Mouse (Mus musculus) MEL (cell line): ENCODE results near the gene Ndufaf3. TPM values are rescaled to one million over a fixed set of nuclear protein-coding genes. Genes with fewer than 3 reads are reported as not detected.

ENCODE experiments used
- DNase-seq: peaks from one replicate; pipeline ENCODE4 v3.0.0; 2011; ENCODE audit warnings: low read depth, low spot score
- H3K27ac ChIP-seq: 2 replicates; pipeline ENCODE4 v1.5.1; 2012; ENCODE audit warnings: low read depth, mild to moderate bottlenecking, control low read depth, low read length, moderate library complexity; ENCODE audit not compliant: control insufficient read depth
- H3K27me3 ChIP-seq, 2 experiments: fragments of 150-350 bp in 1 of 2; sonication (generic) in 1 of 2; 2 replicates each; pipeline ENCODE4 v1.6.1; 2012; ENCODE audit warnings: low read length in 2 of 2, mild to moderate bottlenecking in 2 of 2, improper control_type of control experiment in 1 of 2, moderate library complexity in 1 of 2; ENCODE audit not compliant: insufficient read depth in 2 of 2, control insufficient read depth in 1 of 2
- H3K36me3 ChIP-seq, 2 experiments: 2 replicates each; pipeline ENCODE4 v1.6.1; 2012 to 2014; ENCODE audit warnings: low read length in 2 of 2, improper control_type of control experiment in 1 of 2, inconsistent platforms in 1 of 2, mild to moderate bottlenecking in 1 of 2; ENCODE audit not compliant: insufficient read depth in 2 of 2, control insufficient read depth in 1 of 2
- H3K4me1 ChIP-seq, 2 experiments: fragments of 150-350 bp in 1 of 2; sonication (generic) in 1 of 2; 2 replicates each; pipeline ENCODE4 v1.6.1; 2012; ENCODE audit warnings: low read length in 2 of 2, improper control_type of control experiment in 1 of 2, mild to moderate bottlenecking in 1 of 2; ENCODE audit not compliant: insufficient read depth in 2 of 2, control insufficient read depth in 1 of 2
- H3K4me3 ChIP-seq, 2 experiments: fragments of 150-350 bp in 1 of 2; sonication (generic) in 1 of 2; 2 replicates each; pipeline ENCODE4 v1.5.1; 2012; ENCODE audit warnings: low read depth in 2 of 2, low read length in 2 of 2, mild to moderate bottlenecking in 2 of 2, moderate library complexity in 2 of 2, control low read depth in 1 of 2, improper control_type of control experiment in 1 of 2; ENCODE audit not compliant: control insufficient read depth in 1 of 2, insufficient read depth in 1 of 2
- H3K79me2 ChIP-seq: 2 replicates; pipeline ENCODE4 v1.6.1; 2012; ENCODE audit warnings: mild to moderate bottlenecking, low read length, moderate library complexity; ENCODE audit not compliant: control insufficient read depth, poor library complexity, insufficient read depth
- H3K9ac ChIP-seq: 2 replicates; pipeline ENCODE4 v1.6.1; 2012; ENCODE audit warnings: low read depth, mild to moderate bottlenecking, control low read depth, low read length, moderate library complexity; ENCODE audit not compliant: control insufficient read depth, poor library complexity, severe bottlenecking
- H3K9me3 ChIP-seq: fragments of 150-350 bp; sonication (generic); replicated peaks from 2 replicates; pipeline ENCODE4 v1.6.1; 2012; ENCODE audit warnings: mild to moderate bottlenecking, low read length, improper control_type of control experiment, moderate library complexity; ENCODE audit not compliant: insufficient read depth
- CHD1 ChIP-seq: IDR thresholded peaks from 2 replicates; pipeline ENCODE4 v1.6.1; 2012; ENCODE audit warnings: low read depth, mild to moderate bottlenecking, inconsistent platforms, low read length, improper control_type of control experiment
- EP300 ChIP-seq, 2 experiments: IDR thresholded peaks; 2 replicates each; pipeline ENCODE4 v1.6.1; 2011; ENCODE audit warnings: improper control_type of control experiment in 2 of 2, low read length in 2 of 2, low read depth in 1 of 2, mild to moderate bottlenecking in 1 of 2
- ETS1 ChIP-seq: IDR thresholded peaks from 2 replicates; pipeline ENCODE4 v1.6.1; 2012; ENCODE audit warnings: low read depth, mild to moderate bottlenecking, inconsistent platforms, low read length, improper control_type of control experiment, moderate library complexity
- GABPA ChIP-seq: IDR thresholded peaks from 2 replicates; pipeline ENCODE4 v1.6.1; 2012; ENCODE audit warnings: low read depth, mild to moderate bottlenecking, inconsistent platforms, low read length, improper control_type of control experiment, moderate library complexity
- HCFC1 ChIP-seq: IDR thresholded peaks from 2 replicates; pipeline ENCODE4 v1.6.1; 2012; ENCODE audit warnings: low read depth, mild to moderate bottlenecking, inconsistent platforms, low read length, improper control_type of control experiment, moderate library complexity
- MAFK ChIP-seq: IDR thresholded peaks from 2 replicates; pipeline ENCODE4 v1.6.1; 2011; ENCODE audit warnings: low read depth, mild to moderate bottlenecking, low read length, improper control_type of control experiment, borderline replicate concordance
- MEF2A ChIP-seq: IDR thresholded peaks from 2 replicates; pipeline ENCODE4 v1.6.1; 2014; ENCODE audit warnings: low read depth, mild to moderate bottlenecking, inconsistent platforms, low read length, improper control_type of control experiment; ENCODE audit not compliant: poor library complexity, insufficient replicate concordance, severe bottlenecking; ENCODE audit errors: extremely low read depth
- POLR2A ChIP-seq, 2 experiments: IDR thresholded peaks; 2 replicates each; pipeline ENCODE4 v1.6.1; 2011 to 2012; ENCODE audit warnings: low read length in 2 of 2, mild to moderate bottlenecking in 2 of 2, control low read depth in 1 of 2, improper control_type of control experiment in 1 of 2, low read depth in 1 of 2, moderate library complexity in 1 of 2; ENCODE audit not compliant: control insufficient read depth in 1 of 2, insufficient read depth in 1 of 2, poor library complexity in 1 of 2
- SIN3A ChIP-seq: IDR thresholded peaks from 2 replicates; pipeline ENCODE4 v1.6.1; 2012; ENCODE audit warnings: low read length, improper control_type of control experiment, inconsistent platforms
- SMC3 ChIP-seq: IDR thresholded peaks from 2 replicates; pipeline ENCODE4 v1.6.1; 2011; ENCODE audit warnings: low read depth, low read length, improper control_type of control experiment
- TBP ChIP-seq: IDR thresholded peaks from 2 replicates; pipeline ENCODE4 v1.8.0; 2011; ENCODE audit warnings: low read depth, low read length, improper control_type of control experiment
- TCF12 ChIP-seq: IDR thresholded peaks from 2 replicates; pipeline ENCODE4 v1.6.1; 2014; ENCODE audit warnings: low read depth, mild to moderate bottlenecking, inconsistent platforms, low read length, improper control_type of control experiment, moderate library complexity
- USF1 ChIP-seq: IDR thresholded peaks from 2 replicates; pipeline ENCODE4 v1.6.1; 2014; ENCODE audit warnings: low read depth, mild to moderate bottlenecking, inconsistent platforms, low read length, improper control_type of control experiment, moderate library complexity
- USF2 ChIP-seq, 2 experiments: IDR thresholded peaks; 2 replicates each; pipeline ENCODE4 v1.6.1; 2011 to 2012; ENCODE audit warnings: improper control_type of control experiment in 2 of 2, low read length in 2 of 2, borderline replicate concordance in 1 of 2, inconsistent platforms in 1 of 2, low read depth in 1 of 2, mild to moderate bottlenecking in 1 of 2; ENCODE audit not compliant: insufficient read depth in 1 of 2
- ZC3H11A ChIP-seq: IDR thresholded peaks from 2 replicates; pipeline ENCODE4 v1.6.1; 2012; ENCODE audit warnings: low read depth, mild to moderate bottlenecking, inconsistent platforms, low read length, improper control_type of control experiment
- ZKSCAN1 ChIP-seq: IDR thresholded peaks from 2 replicates; pipeline ENCODE4 v1.6.1; 2012; ENCODE audit warnings: low read depth, mild to moderate bottlenecking, inconsistent platforms, low read length, improper control_type of control experiment, moderate library complexity
- ZMIZ1 ChIP-seq: IDR thresholded peaks from 2 replicates; pipeline ENCODE4 v1.6.1; 2012; ENCODE audit warnings: low read depth, mild to moderate bottlenecking, inconsistent platforms, low read length, improper control_type of control experiment, moderate library complexity
- polyA plus RNA-seq, 2 experiments: library from polyadenylated mRNA; stranded (reverse) in 1 of 2; unstranded in 1 of 2; fragments of >175 nt in 1 of 2; fragments of >200 nt in 1 of 2; gene quantifications; 2 replicates each; pipeline versions ENCODE4 v1.2.1 to v1.2.4; 2012; ENCODE audit warnings: low replicate concordance in 2 of 2, low read depth in 1 of 2; ENCODE audit not compliant: insufficient read length in 2 of 2, insufficient read depth in 1 of 2, missing spikeins in 1 of 2
- total RNA-seq: library from RNA; depleted of rRNA; stranded (reverse); fragments of 300-350 nt; gene quantifications from 2 replicates; pipeline ENCODE4 v1.2.3, GENCODE M21; 2012

The Ndufaf3 gene
- total and polyA plus RNA-seq, 3 experiments, result 38.0 to 66.8 TPM; not detected in 1

- Histone ChIP-seq H3K36me3 (peaks cover 0 to 3% of the 10 kb centered on the region in 2 experiments; a peak in 2 of 4 replicates), H3K4me1 (no peaks in the 10 kb centered on the region), H3K27ac (no peak overlapping the region), H3K9ac (no peak overlapping the region), H3K4me3 (no peak overlapping the region), H3K9me3 (no peaks in the 10 kb centered on the region), H3K27me3 (no peaks in the 10 kb centered on the region), H3K79me2 (no peaks in the 10 kb centered on the region)
- no peak for DNase-seq
- no peak for TF ChIP-seq USF2 (IDR thresholded peaks at IDR 0.05; ENCODE audit: borderline replicate concordance in 1 of 2, insufficient read depth in 1 of 2, low read depth in 1 of 2, low read length in 2 of 2)
- TF ChIP-seq CHD1, result no peak
- TF ChIP-seq SMC3, result no peak
Measured at GRCm38 (mm10) chr9:108600011-108600410, 32.8 kb upstream of the Ndufaf3 start.

DNA sequence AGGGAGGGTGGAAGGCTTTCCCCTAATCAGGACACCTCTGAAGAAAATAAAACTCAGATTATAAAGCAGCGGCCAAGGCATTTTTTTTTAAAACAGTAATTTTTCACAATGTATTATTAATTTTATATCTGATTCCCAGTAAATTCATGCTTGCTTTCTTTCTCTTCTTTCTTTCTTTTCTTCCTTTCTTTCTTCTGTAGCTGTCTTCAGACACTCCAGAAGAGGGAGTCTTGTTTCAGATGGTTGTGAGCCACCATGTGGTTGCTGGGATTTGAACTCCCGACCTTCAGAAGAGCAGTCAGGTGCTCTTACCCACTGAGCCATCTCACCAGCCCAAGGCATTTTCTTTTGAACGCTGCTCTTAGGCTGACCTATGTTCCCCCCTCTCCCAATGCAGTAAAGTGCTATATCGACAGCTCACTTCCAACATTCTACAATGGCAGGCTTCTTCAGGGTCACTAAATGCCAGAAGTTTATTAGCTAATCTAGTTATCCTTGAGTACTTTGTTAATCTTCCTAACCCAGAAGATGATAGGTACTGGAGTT is 31.9 kb upstream of the Ndufaf3 start:
- Histone ChIP-seq H3K9me3 (no peaks in the 10 kb centered on the region), H3K4me3 (no peak overlapping the region), H3K79me2 (no peaks in the 10 kb centered on the region), H3K36me3 (peaks cover 0 to 3% of the 10 kb centered on the region in 2 experiments; a peak in 2 of 4 replicates), H3K4me1 (0 out of 4 replicates have a peak, but pooled peaks cover 0 to 2% of the 10 kb centered on the region in 2 experiments), H3K27ac (no peak overlapping the region), H3K27me3 (no peaks in the 10 kb centered on the region), H3K9ac (no peak overlapping the region)
- no peak for DNase-seq
- TF ChIP-seq TCF12 (no peak), TBP (peak; percentile 57; the same call in 1 of the 2 replicates)

- TF ChIP-seq SIN3A (no peak), ZC3H11A (no peak), POLR2A (IDR thresholded peaks at IDR 0.05; ENCODE audit: control insufficient read depth in 1 of 2, insufficient read depth in 1 of 2, low read depth in 1 of 2, low read length in 2 of 2, poor library complexity in 1 of 2) (no peak), TBP (no peak), ETS1 (no peak), ZKSCAN1 (no peak), HCFC1 (no peak), USF1 (no peak), MAFK (no peak), ZMIZ1 (no peak), GABPA (no peak), MEF2A (no peak), CHD1 (no peak), EP300 (IDR thresholded peaks at IDR 0.05; ENCODE audit: low read depth in 1 of 2, low read length in 2 of 2) (no peak)
- no peak within 1 kb of the TSS for H3K4me3 ChIP-seq
Measured at GRCm38 (mm10) chr9:108596998-108597764, 29.9 kb upstream of the Ndufaf3 start, which contains the start of gene P4htm. Gene P4htm, minus strand, starts transcription at chr9:108597667.

More at GRCm38 (mm10) chr9:108596998-108597764, 29.9 kb upstream of the Ndufaf3 start, which contains the start of gene P4htm:
- H3K27me3 ChIP-seq, result no peaks in the 10 kb centered on the region
- no peak within 1 kb of the TSS for H3K9ac ChIP-seq
- H3K36me3 ChIP-seq, result no peaks in the 10 kb centered on the region; a peak in 1 of 4 replicates
- no peaks in the 10 kb centered on the region for H3K9me3 ChIP-seq
- no peak for DNase-seq
- no peak within 1 kb of the TSS for H3K27ac ChIP-seq
- 0 out of 4 replicates have a peak, but pooled peaks cover 0 to 2% of the 10 kb centered on the region in 2 experiments for H3K4me1 ChIP-seq
- H3K79me2 ChIP-seq, result no peaks in the 10 kb centered on the region
